Mouse (Mus musculus) testis, adult 2 months (tissue): ENCODE results near the gene Ficd.

Experiments used
- CTCF ChIP-seq: fragments of 200-500 bp; IDR thresholded peaks from 2 replicates; pipeline ENCODE4 v1.5.1; 2012; ENCODE audit warnings: low read depth, mild to moderate bottlenecking, inconsistent platforms, low read length, moderate library complexity; ENCODE audit not compliant: control insufficient read depth, insufficient read depth, insufficient replicate concordance
- POLR2A ChIP-seq: fragments of 200-500 bp; IDR thresholded peaks from 2 replicates; pipeline ENCODE4 v1.6.1; 2012; ENCODE audit warnings: low read depth, mild to moderate bottlenecking, inconsistent platforms, low read length, moderate library complexity; ENCODE audit not compliant: control insufficient read depth

DNA sequence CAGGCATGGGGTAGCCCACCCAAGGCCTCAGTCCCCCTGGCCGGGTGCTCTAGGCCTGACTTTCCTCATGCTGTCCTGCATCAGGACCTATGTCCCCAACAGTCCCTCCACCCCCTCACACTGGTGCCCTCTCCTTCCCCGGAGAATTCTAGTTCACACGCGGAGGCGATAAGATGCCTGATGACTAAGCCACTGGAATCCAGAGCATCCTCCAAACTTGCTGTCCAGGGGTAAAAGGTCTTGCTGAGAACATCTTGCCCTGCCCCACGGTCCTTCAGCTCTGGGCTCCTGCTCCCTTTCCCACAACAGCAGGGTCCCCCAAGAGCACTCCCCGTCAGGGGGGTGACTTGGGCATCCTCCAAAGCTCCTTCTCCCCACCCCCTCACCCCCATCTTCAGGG, 47.0 kb downstream of the Ficd start:
- no peak for TF ChIP-seq CTCF
- no peak for TF ChIP-seq POLR2A
